Mouse (Mus musculus): ENCODE results near the gene Inpp4a. TPM values are rescaled to one million over a fixed set of nuclear protein-coding genes. Genes with fewer than 3 reads are reported as not detected.

The Inpp4a gene
- total RNA-seq, 2 experiments from 2014 or later: 125 to 127 TPM

Other genes with a start within 250 kb of the Inpp4a start
- gene Cnga3, start 85.4 kb upstream of the Inpp4a start, total RNA-seq (2021): under 1 TPM in 1 of 2 experiments, not detected in 1; 0.32 TPM
- gene Coa5, start 130.2 kb downstream of the Inpp4a start, total RNA-seq (2021): 10 to 100 TPM; 41.0 to 42.0 TPM
- gene Unc50, start 130.3 kb downstream of the Inpp4a start, total RNA-seq (2021): 10 to 100 TPM; 46.9 to 51.8 TPM
- gene Mgat4a, start 241.2 kb downstream of the Inpp4a start, total RNA-seq (2021): 10 to 100 TPM; 27.0 to 29.0 TPM

Measured in left cerebral cortex, postnatal 4 days (tissue).